Mouse (Mus musculus): ENCODE results near the gene E2f6.

- TF ChIP-seq POLR2A (IDR thresholded peaks at IDR 0.05; ENCODE audit: low read depth, low read length) (no peak), CTCF (IDR thresholded peaks at IDR 0.05; ENCODE audit: borderline replicate concordance, insufficient read depth, low read length) (no peak)
These were observed 35.4 kb upstream of the E2f6 start for GRCm38 (mm10) chr12:16775351-16775750.

Data from embryonic fibroblast, embryonic 13.5 days (primary cell).